Mouse (Mus musculus) naive thymus-derived CD4-positive, alpha-beta T cell, adult 2 months (primary cell): Measurements from ENCODE around the gene Arid3b.

Experiments used
- DNase-seq: peaks from one replicate; pipeline ENCODE4 v3.0.0-alpha.2; 2011; ENCODE audit warnings: low read depth

Arid3b gene

GRCm38 (mm10) chr9:57775736-57776135, 60.9 kb downstream of the Arid3b start:
- DNase-seq: no peak

DNA sequence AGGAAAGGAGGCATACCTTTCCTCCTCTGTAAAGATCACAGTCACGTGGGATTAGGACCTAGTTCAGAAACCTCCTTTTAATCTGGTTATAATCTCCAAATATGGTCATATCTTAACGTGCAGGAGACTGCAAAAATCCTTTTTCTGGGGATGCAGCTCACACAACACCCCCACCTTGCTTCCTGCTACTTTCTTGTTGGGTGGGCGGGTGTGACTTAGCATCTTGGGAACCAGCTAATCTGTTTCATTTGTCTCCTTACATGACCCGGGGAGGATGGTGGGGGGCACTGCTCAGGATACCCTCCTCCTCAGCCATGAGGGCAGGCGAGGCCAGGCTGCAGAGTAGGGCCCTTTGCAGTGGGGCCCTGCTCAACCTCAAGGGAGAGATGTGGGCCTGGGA, 61.6 kb downstream of the Arid3b start:
- no peak for DNase-seq

DNA sequence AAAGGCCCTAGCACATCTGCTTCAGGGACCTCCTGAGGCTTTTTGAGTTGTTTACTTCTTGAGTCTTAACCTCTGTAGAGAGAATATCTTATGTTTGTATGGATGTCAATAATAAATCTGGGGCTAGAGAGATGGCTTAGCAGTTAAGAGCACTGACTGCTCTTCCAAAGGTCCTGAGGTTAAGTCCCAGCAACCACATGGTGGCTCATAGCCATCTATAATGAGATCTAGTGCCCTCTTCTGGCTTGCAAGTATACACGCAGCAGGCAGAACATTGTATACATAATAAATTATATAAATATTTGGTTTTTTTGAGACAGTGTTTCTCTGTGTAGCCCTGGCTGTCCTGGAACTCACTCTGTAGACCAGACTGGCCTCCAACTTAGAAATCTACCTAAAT, 62.4 kb downstream of the Arid3b start:
- peak; percentile 60 for DNase-seq

DNA sequence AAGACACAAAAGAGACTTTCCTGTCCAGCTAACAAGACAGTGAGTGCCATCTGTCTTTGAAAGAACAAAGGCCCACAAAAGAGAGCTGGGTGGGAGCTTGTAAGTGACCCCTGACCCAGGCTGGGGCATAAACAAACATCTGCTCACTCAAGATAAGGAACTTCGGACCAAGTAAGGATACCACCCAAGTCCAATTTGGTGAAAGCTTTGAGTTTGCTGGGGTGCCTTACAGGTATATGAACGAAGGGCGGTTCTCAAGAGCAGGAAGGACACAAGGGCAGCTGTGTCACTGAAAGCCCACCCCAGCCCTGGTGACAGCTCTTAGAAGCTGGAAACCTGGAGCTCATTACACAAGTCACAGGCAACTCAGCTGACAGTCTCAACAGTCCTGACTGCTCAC, 62.8 kb downstream of the Arid3b start:
- DNase-seq: no peak

GRCm38 (mm10) chr9:57770836-57771235, 65.8 kb downstream of the Arid3b start:
- no peak for DNase-seq

- peak; percentile 60 for DNase-seq
Measured at GRCm38 (mm10) chr9:57770214-57770613, 66.4 kb downstream of the Arid3b start.

DNA sequence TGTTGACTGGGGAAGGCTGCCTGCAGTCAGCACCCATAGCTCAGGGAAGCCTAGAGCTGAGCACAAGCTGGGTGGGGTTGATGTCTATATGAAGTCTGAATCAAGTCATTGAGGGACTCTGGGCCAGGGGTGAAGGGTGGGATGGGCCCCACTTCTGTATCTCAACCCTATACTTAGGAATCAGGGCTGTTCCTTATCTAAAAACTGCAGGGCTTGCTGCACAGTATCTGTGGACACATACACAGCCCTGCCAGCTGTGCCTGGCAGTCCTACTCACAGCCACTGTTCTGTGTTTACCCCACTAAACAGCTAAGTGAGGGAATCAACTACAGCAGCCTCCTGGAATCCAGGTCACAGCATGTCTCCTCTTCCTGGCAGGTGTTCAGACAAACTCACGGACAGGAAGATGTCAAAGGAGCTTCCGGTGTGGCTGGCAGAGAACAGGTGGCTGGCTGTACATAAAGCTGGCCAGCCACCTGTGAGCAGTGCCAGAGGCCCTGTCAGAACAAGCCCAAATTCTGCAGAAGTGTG, 67.0 kb downstream of the Arid3b start:
- peak; percentile 63 for DNase-seq

DNA sequence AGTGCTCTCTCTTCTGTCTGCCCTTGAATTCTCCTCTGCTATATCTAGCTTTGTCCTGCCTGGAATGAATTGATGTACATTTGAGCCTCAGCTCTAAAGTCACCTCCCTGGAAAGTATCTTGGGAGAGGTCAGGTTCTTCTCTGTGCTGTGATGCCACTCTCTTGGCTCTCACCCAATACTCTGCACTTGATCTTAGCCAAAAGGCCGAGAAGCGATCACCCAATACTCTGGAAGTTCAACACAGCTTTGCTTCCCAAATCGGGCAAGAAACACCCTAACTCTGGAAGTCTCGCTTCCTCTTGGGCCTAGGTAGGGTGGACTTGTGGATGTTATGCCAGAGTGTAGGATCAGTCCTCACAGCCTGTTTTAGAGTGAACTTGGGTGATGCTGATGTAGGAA, 69.4 kb downstream of the Arid3b start:
- DNase-seq: no peak

DNA sequence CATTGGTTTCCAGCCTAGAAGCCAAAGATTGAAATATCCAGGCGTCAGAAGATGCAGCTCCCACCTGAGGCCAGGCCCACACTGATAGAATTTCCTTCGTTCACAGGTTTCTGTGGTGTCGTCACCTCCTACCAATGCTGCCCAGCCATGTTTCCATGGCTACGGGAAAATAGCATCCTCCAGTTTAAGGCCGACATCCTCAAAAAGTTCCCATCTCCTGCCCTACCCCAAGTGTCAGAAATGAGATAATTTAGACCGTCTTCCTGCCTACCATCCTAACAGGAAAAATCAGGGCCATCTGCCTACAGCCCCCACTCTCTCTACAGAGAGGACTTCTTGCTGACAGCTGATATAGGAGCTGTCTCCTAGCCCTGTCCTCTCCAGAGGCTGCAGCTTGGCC, 70.2 kb downstream of the Arid3b start:
- no peak for DNase-seq

DNA sequence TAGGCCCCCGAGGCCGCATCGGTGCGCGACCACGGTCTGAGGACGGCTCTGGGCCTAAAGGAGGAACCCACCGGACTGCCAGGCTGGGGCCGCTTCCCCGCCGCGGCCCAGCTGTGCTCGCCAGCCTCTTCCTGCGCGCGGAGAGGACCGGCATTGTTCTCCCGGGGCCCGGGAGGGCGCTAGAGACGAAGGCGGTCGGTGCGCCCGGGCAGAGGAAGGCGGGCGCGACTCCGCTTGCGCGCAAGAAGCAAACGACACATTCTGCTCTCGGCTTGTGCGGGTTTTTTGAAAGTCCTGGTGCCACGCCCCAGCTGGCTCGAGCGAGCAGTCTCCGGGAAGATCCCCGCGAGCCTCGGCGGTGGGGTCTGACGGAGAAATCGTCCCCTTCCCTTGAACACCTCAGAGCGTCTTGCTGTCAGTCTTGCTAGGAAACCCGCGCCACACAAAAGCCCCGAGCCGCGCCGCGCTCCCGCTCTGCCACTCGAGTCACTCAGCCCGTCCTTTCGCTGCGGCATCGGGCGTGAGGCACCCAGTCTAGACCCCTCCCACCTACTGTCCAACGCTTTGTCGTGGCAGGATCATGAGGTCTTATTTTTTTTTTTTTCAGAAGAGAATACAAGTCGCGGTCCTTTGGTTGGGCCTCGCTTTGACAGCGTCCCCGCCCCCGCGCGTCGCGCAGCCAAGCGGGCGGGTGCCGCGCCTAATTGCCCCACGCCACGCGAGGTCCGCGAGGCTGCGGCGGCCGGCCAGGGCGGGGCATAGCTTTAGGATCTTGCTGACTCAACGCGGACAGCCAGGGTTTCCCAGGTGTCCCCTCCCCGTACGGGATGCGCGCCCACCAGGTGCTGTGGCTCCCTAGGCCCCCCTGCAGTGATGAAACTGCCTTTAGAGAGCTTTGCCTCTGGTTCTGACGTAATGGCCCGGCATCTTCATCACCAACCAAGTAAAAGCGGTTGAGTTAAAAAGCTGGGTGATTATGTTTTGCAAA, 70.9 kb downstream of the Arid3b start, which contains the start of gene Clk3:
TSS of gene Clk3 (minus strand) at position 497 of the 988 bp plus-strand sequence.
- DNase-seq: peak; percentile 84

DNA sequence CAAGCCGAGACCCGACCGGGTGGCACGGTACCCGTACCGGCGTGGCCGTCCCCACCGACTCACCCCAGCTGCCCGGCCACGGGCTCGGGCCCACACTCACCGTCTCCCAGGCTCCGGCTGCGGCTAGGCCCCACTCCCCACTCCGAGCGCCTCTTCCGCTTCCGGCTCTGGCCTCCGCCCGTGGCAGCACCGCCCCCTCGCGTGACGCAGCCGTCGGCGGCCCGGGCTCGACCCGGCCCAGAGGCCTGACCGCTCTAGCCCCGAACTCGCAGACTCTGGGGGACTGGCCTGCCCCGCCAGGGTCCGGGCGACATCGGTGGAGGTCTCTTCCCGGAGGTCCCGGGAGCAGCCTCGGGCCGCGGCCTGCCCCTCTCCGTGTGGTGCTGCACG, 71.6 kb downstream of the Arid3b start:
- DNase-seq: peak; percentile 91

- peak; percentile 60 for DNase-seq
Measured at GRCm38 (mm10) chr9:57764147-57764973, 72.2 kb downstream of the Arid3b start.

- peak; percentile 64 for DNase-seq
Measured at GRCm38 (mm10) chr9:57762563-57762991, 74.0 kb downstream of the Arid3b start.

DNA sequence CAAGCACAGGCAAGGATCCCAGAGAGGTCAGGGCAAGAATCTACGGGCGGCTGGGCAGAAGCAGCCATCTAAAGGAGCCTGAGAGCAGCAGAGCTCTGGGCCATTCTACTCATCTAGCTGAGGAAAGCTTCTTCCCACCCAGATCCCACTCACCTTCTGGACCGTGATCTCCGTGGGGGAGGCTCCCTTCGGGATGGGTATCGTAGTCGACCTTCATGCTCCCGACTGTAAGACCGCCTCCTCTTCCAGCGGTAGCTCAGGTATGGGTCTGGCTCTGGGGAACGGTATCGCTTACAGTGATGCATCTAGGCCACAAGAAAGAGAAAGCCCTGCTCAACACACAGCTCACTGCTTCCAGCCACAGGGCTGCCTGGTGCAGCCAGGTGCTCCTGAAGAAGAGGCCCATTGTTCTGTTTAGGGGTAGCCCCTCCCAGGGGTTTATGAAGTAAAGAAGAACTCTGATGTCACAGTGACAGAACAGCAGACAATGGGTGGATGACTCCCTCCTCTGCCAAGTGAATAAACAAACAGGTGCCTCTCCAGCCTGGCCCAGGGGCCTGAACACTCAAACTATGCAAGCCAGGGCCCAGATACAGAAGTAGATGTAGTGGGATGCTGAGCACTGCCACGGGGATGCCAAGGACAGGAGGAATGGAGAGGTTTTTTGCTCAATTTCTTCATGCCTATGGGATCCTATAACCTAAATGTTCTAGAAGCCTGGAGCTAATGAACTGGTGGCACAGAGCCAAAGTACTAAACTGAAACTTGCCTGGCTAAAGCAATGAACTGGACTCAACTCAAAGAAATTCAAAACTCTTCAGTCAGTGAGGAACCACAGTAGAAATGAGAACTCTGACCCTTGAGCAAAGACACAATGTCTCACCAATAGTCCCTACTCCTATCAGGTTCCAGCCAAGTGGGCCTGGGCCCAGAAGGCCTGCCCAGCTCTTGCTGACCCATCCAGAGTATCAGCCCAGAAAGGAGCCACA, 74.7 kb downstream of the Arid3b start:
- DNase-seq: peak; percentile 20

GRCm38 (mm10) chr9:57760416-57761146, 76.0 kb downstream of the Arid3b start:
- DNase-seq: no peak

GRCm38 (mm10) chr9:57759289-57759688, 77.3 kb downstream of the Arid3b start:
- DNase-seq: peak; percentile 80

DNA sequence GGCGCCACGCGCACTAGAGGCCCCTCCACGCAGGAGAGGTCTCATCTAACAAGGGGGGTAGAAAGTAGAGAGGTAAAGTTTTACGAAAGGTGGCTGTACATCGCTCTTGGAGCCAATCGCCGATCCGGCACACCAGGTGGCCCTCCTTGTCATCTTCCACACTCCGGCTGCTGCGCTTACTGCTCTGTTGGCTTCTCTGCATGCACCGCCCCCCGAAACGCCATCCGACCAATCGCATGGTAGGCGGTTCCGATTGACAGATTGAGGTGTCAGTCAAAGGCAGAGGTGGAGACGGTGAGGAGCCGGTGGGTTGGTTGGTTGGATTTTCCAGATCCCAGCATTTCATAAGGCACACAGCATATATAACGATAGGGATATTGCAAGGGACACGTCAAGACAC, 78.1 kb downstream of the Arid3b start:
- no peak for DNase-seq

- no peak for DNase-seq
Measured at GRCm38 (mm10) chr9:57757578-57757977, 79.0 kb downstream of the Arid3b start.

DNA sequence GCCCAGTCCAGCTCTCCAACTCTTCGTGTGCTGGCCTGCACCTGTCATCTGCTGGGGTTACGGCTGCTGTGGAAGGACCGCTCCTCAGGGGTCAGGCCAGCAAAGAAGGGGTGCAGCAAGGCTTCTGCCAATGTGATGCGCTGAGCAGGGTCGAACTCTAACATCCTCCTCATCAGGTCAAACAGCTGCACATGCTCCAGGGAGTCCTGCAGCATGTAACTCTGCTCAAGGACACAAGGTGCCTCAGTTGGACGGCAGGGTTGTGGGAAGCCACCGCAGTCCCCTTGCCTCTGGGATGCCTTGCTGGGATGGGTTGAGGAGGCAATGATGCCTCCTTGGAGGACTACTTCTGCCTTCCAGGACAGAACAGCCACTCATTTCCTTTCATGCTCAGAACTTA, 85.7 kb downstream of the Arid3b start:
- no peak for DNase-seq

DNA sequence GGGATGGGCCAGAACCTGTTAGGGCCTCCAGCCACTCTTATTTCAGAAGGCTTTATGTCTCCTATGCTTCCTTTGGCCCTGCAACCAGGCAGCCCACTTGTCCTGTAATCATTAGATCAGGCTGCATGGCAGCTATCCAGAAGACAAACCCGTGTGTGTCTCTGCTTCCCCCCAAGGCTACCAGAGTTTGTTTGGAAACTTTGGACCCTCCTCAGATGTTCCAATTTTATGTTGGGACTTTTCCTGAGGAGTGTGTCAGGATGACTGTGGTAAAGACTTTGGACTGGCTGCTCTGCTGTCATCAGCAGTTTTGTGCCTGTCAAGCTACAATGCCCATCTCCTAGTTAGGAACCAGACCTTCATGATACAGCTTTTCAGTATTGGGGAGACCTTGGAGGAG, 87.8 kb downstream of the Arid3b start:
- no peak for DNase-seq

DNA sequence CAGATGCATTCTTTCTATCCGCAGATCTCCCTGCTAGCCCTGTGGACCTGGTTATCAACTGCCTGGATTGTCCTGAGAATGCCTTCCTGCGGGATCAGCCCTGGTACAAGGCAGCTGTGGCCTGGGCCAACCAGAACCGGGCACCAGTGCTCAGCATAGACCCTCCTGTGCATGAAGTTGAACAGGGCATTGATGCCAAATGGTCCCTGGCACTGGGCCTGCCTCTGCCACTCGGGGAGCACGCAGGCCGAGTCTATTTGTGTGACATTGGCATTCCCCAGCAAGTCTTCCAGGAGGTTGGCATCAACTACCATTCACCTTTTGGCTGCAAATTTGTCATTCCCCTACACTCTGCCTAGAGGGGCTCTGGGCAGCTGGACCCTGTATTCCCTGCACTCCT, 88.5 kb downstream of the Arid3b start:
- no peak for DNase-seq
